Mouse (Mus musculus) liver, postnatal 0 days (tissue): ENCODE measurements around the gene 6030408B16Rik.

Experiments used
- CTCF ChIP-seq: sonication (generic); IDR thresholded peaks from 2 replicates; pipeline ENCODE4 v1.5.1; 2016; ENCODE audit warnings: antibody characterized with exemption, low read depth
- EP300 ChIP-seq: IDR thresholded peaks from 2 replicates; pipeline ENCODE4 v1.6.1; 2016; ENCODE audit warnings: antibody characterized with exemption, low read depth, mild to moderate bottlenecking

DNA sequence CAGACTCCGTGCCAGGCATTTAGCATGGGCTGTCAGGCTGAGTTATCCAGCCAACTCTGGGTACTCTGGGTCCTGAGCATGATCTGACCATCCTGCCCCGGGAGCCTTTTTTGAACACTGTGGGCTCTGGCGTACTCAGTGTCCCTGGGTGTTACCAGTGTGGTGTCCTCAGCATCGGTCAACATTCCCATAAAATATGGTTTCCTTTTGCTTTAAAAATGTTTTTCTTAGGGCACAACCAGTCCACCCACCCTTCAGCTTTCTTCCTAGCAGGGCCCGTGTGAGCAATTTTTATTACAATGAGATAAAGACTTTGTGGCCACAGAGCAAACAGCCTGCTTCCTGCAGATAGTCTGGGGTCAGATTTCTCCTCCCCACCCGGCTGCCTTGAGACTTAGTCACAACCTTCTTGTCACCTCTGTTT lies 27.6 kb downstream of the 6030408B16Rik start:
- TF ChIP-seq CTCF: no peak
- TF ChIP-seq EP300: peak; percentile 70
